Mouse (Mus musculus) left cerebral cortex, adult 9 months (tissue): ENCODE measurements around the gene Ssc5d.
"Not testable (repeated sequence)": the region's sequence is repeated elsewhere in the genome, so short reads cannot be mapped to it uniquely, and the experiment has no call there.

Experiments
- DNase-seq, 2 experiments: peaks; one replicate each; pipeline ENCODE4 v3.0.0; 2022; ENCODE audit warnings: low spot score in 2 of 2

The Ssc5d gene

DNA sequence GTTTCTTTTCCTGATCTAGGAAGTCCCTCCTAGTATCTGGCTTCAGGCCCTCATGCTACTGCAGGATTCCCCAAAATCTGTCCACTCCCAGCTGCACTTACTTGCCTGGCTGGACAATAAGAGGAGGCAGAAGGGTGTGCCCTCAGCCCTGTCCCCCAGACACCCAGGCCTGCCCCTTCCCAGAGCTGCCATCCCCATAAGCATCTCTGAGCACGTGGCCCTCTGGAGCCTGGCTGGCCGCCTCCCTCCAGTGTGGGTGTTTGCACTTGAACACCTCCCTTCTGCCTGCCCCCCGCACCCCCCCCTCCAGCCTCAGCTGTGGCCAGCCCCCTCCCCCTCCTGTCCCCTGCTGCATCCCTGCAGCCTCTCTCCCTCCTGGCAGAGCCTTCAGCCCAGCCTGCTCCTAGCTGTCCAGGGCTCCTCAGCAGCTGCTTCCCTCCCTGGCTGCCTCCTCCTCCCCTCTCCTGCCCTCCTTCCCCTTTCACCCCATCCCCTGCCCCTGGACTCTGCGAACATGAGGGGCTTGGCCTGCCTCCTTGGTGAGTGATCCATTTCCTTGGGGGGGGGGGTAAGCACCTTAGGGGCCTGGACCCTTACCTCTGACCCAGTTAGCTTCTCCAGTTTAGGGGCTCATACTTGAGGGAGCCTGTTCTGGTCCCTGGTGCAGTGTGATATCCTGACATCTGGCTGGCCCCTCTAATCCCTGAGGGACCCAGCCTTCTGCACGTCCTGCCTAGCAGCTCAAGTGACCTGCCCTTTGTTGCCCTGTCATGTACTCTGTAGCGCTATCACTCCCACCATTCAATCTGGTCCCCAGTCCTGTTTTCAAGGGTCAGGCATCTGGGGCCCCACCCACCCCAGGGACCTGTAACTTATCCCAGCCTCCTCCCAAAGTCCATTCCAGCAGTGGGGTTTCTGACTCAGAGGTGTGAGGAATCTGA, at the start of gene Ssc5d:
Ssc5d (plus strand) TSS at position 345 of the 941 bp plus-strand sequence.
- DNase-seq: no peak

- DNase-seq: peak; percentile 82 to 91
These were observed 48.8 kb upstream of the Ssc5d start, which contains the start of gene Isoc2a for GRCm38 (mm10) chr7:4876753-4877221. Isoc2a (plus strand) TSS chr7:4877153.

DNA sequence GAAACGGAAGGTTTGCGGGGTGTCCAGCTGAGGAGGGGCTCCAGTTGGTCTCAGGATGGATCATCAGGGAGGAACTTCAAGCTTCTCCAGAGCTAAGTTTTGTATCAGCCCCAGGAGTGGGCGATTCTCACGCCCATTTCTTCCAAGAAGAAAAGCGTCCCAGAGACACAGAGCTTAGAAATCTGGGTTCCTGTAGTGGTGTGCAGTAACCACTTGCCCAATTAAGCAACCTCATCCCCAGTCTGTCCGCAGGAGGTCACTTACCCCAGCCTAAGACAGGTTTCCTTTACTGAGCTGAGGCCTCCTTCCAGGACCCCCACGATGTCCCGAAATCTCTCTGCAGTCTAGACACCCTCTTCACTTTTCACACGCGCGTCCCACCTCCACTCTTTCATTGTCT, 48.4 kb upstream of the Ssc5d start:
- DNase-seq: no peak

DNA sequence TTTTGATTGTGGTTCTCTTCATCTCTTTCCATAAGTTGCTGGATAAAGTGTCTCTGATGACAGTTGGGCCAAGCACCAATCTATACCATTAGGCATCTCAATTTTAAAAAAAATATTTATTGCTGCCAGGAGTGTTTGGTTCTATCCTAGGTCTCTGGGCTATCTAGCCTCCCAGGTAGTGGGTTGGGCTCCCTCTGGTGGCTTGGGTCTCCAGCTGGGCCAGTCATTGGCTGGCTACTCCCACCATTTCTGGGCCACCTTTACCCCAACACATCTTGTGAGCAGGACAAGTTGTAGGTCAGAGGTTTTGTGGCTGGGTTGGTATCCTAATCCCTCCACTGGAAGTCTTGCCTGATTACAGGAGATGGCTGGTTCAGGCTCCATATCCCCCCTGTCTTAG, 47.4 kb upstream of the Ssc5d start:
- DNase-seq: no peak

GRCm38 (mm10) chr7:4879036-4879435, 46.5 kb upstream of the Ssc5d start:
- DNase-seq: not testable (repeated sequence)

- no peak for DNase-seq
These were observed 38.9 kb upstream of the Ssc5d start for GRCm38 (mm10) chr7:4886680-4887079.

DNA sequence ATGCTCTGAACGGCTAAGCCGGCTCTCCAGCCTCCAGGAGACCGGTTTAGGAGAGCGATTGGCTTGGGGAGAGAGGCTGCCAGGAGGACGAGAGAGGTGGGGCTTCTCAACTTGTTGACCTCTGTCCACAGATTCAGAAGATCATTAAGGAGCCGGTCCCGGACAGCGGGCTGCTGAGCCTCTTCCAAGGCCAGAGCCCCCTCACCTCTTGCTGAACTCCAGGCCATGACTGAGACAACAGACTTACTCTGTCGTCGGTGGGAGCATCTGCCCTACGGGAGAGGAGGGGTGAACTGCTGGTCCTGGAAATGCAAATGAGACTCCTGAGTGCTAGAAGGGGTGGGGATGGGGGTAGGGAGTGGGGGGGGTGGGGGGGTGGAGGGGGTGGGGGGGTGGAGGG, 30.4 kb upstream of the Ssc5d start:
- DNase-seq: no peak

DNA sequence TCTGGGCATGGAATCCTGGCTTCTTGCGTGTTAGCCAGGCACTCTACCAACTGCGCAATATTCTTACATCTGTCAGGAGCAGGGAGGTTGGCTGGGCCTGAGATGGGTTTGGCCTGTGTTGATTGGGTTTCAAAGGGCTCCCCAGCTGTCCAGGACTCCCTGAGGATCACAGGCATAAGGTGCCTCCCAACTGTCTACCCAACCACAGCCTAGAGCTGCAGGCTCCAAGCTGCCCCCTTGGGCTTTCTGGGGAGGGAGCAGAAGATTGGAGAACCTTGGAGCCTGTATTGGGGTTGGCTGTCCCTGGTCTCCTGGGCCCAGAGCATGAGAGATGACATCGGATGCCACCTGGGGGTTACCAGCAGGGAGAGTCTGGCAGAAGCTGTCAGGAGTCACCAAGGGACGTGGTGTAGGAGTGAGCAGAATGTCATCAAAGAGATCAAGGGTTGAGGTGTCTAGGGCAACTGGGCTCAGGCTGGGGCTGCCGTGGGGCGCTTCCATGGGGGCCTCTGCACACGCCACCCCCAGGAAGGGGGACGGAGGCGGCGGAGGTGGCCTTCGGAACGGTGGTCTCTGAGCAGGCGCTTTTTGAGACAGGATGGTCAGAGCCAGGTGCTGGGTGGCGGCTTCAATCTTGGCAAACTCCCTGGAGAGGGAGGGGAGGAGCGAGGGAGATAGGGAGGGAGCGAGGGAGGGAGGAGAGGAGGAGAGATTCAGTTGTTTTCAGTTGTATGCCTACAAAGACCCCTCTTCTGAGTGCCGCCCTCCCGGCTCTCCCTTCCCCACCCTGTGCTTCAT, 26.5 kb upstream of the Ssc5d start:
- DNase-seq: no peak

GRCm38 (mm10) chr7:4899649-4900522, 25.7 kb upstream of the Ssc5d start:
- DNase-seq: no peak

DNA sequence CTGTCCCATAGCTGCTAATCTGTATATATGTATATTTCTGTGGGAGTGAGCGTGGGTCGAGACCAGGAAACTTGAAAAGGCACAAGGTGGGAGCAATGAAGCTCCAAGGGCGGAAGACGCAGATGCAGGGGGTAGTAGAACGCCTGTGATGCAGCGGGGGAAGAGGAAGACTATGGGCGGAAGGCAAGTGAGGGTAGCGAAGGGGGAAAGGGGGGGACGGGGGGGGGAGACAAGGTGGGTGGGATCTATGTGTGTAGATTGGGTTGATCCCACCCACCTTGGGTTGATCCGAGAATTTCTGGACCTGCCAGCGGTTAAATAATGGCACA, 25.1 kb upstream of the Ssc5d start:
- DNase-seq: no peak

- no peak for DNase-seq
These were observed 24.4 kb upstream of the Ssc5d start for GRCm38 (mm10) chr7:4901171-4901570.

GRCm38 (mm10) chr7:4902404-4902803, 23.2 kb upstream of the Ssc5d start:
- DNase-seq: no peak

GRCm38 (mm10) chr7:4906466-4906950, 19.1 kb upstream of the Ssc5d start, which contains the start of gene Gm36210:
Gm36210 (minus strand) TSS chr7:4906516.
- no peak for DNase-seq

DNA sequence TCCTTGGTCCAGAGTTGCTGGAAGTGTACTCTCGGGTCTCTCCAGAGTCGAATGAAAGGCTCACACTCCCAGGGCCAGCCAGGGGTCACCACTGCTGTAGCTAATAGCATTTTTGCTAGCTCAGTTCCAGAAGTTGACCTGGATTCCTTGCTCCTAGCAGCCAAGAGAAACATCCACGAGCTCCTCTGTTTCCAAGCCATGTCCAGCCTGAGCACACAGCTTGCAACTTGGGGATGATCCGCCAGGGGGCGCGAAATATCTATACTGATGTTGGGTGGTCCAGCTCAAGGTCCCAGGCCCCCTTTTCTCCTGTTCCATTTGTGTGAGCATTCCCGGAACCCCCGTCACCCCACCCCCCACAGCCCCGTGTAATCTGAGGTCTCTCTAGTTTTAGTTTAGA, 14.0 kb upstream of the Ssc5d start:
- DNase-seq: no peak

DNA sequence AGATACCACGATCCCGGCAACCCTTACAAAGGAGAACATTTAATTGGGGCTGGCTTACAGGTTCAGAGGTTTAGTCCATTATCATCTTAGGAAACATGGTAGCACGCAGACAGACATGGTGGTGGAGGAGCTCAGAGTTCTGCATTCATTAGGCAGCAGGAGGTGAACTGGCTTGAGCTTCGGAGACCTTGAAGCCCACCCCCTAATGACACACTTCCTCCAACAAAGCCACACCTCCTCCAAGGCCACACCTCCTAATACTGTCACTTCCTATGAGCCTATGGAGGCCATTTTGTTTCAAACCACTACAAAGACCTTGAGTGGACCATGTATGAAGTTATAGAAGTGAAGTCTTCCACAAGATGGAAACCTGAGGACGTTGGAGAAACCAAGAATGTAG, 13.3 kb upstream of the Ssc5d start:
- no peak for DNase-seq

DNA sequence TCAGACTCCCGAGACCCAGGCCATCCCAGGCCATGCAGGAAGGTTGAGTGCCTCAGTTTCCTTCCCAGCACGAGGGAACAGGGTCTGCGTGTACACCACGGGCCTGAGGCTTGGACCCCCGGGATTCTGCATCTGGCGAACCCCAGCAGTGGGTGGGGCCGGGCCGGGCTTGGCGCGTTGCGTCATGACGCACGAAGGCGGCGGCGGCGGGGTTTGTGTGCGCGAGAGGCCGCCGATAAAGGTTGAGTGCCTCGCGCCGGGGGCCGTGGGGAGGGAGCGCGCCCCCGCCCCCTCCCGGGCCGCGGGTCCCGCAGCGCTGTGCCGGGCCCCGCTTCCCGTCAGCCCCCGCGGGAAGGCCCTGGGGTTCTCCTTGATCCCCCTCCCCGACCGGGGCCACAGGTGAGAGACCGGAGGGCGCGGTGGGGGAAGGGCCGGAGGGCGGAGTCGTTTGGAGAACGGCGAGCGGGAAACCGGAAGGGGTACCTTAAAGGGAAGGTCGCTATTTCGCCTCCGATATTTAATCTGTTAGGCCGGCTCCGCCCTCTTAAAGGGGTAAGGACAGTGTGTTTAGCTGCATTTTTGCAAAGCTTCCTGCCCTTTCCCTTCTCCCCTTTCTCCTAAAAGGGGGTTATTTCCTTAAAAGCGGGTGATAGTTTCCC, 10.4 kb upstream of the Ssc5d start, which contains the start of gene Zfp628:
Zfp628 (plus strand) TSS at position 211 of the 659 bp plus-strand sequence.
- peak; percentile 81 to 95 for DNase-seq

DNA sequence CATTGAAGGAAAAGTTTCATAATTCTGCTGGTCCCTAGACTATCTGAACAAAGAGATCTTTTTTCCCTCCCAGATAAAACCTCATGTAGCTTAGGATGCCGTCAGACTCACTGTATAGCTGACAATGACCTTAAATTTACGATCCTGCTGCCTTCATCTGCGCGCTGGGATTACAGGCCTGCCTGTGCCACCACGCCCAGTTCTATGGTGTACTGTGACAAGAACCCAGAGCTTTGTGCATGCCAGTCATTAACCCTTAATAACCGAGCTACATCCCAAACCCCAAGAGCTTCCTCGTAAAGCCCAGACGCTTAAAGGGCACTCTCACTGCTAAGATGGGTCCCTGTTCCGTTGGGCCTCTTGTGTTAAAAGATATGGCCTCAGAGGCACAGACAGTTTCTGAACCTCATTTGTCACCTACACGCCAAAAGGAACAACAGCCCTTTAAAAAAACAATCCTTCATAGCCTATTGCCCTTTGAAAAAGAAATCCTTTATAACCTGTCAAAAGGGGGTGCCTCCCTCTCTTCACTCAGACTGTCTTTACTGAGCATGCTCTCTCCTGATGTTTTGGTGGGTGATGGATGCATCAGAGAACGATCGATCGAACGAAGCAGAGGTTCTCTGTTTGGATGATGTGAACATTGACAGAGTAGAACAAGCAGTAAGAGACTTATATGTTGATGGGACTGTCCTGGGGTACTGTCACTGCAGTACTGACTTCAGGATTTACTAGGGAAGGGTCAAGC, 9.7 kb upstream of the Ssc5d start:
- no peak for DNase-seq

- no peak for DNase-seq
These were observed 8.1 kb upstream of the Ssc5d start for GRCm38 (mm10) chr7:4917494-4917893.

DNA sequence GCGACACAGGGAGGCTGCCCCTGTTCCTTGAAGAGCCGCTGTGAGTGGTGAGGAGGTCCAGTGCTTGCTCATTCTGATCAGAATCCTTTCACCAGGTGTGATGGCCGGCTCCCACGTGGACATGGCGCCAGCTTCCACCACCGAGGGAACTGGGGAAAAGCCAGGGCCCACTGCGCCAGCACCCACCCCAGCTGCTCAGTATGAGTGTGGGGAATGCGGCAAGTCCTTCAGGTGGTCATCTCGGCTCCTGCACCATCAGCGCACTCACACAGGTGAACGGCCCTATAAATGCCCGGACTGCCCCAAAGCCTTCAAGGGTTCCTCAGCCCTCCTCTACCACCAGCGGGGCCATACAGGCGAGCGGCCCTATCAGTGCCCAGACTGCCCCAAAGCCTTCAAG, 6.9 kb upstream of the Ssc5d start:
- no peak for DNase-seq

DNA sequence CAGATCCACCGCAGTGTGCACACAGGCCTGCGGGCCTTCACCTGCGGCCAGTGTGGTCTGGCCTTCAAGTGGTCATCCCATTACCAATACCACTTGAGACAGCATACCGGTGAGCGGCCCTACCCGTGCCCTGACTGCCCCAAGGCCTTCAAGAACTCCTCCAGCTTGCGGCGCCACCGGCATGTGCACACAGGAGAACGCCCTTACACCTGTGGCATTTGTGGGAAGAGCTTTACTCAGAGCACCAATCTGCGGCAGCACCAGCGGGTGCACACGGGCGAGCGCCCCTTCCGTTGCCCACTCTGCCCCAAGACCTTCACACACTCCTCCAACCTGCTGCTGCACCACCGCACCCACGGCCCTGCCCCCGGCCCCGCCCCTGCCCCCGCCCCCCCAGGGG, 6.5 kb upstream of the Ssc5d start:
- no peak for DNase-seq
